Mouse (Mus musculus) lung, adult 2 months (tissue): ENCODE data around the gene Ablim1. TPM values are rescaled to one million over a fixed set of nuclear protein-coding genes. Genes with fewer than 3 reads are reported as not detected.

Source experiments
- DNase-seq: peaks from one replicate; pipeline ENCODE4 v3.0.0; 2022
- H3K4me1 ChIP-seq: fragments of 200-500 bp; 2 replicates; pipeline ENCODE4 v1.6.1; 2011; ENCODE audit warnings: low read length; ENCODE audit not compliant: control insufficient read depth, insufficient read depth
- H3K4me3 ChIP-seq: fragments of 200-500 bp; replicated peaks from 2 replicates; pipeline ENCODE3; 2011; ENCODE audit warnings: low read depth, mild to moderate bottlenecking, control low read depth, low read length; ENCODE audit errors: extremely low read depth
- CTCF ChIP-seq: fragments of 200-500 bp; IDR thresholded peaks from 2 replicates; pipeline ENCODE4 v1.5.1; 2011; ENCODE audit warnings: mild to moderate bottlenecking, low read length, control low read depth; ENCODE audit not compliant: insufficient read depth
- POLR2A ChIP-seq: fragments of 200-500 bp; IDR thresholded peaks from 2 replicates; pipeline ENCODE4 v1.6.1; 2011; ENCODE audit warnings: low read depth, mild to moderate bottlenecking, control low read depth, low read length, borderline replicate concordance; ENCODE audit errors: extremely low read depth
- WGBS: fragments of 180-500 bp; shearing (Covaris S2); methylation state at CpG from one replicate; pipeline ENCODE4 v1.1.7; 2018; 5-methylcytosine and 5-hydroxymethylcytosine counted together
- polyA plus RNA-seq: library from polyadenylated mRNA; depleted of rRNA; stranded (reverse); fragments of >200 nt; gene quantifications from 2 replicates; pipeline ENCODE4 v1.2.3, GENCODE M21; 2012

Ablim1 gene
- polyA plus RNA-seq, 1 experiment, result 71.3 TPM

GRCm38 (mm10) chr19:57224390-57224789 lies 90.3 kb downstream of the Ablim1 start:
- WGBS, result 80% methylated on average over 5 of the region's 5 CpGs
- Histone ChIP-seq H3K4me1 (peaks cover 12% of the 10 kb centered on the region), H3K4me3 (no peak overlapping the region)
- no peak for DNase-seq
- TF ChIP-seq CTCF (no peak), POLR2A (no peak)

- WGBS, result 51% methylated on average over 3 of the region's 3 CpGs
- no peak for TF ChIP-seq POLR2A
- TF ChIP-seq CTCF, result no peak
Observed at GRCm38 (mm10) chr19:57223686-57224085, 91.0 kb downstream of the Ablim1 start.

GRCm38 (mm10) chr19:57222657-57223056 lies 92.1 kb downstream of the Ablim1 start:
- no peak for DNase-seq
- Histone ChIP-seq H3K4me1 (peaks cover 12% of the 10 kb centered on the region), H3K4me3 (no peak overlapping the region)
- TF ChIP-seq POLR2A (no peak), CTCF (no peak)
- 95% methylated on average over 6 of the region's 6 CpGs for WGBS

More at GRCm38 (mm10) chr19:57223686-57224085, 91.0 kb downstream of the Ablim1 start:
- no peak for DNase-seq
- H3K4me3 ChIP-seq, result no peak overlapping the region
- peaks cover 12% of the 10 kb centered on the region for H3K4me1 ChIP-seq

GRCm38 (mm10) chr19:57221684-57222235 lies 93.0 kb downstream of the Ablim1 start:
- WGBS, result 43% methylated on average over 7 of the region's 7 CpGs
- H3K4me3 ChIP-seq, result no peak overlapping the region
- peaks cover 12% of the 10 kb centered on the region for H3K4me1 ChIP-seq
- DNase-seq, result no peak
- TF ChIP-seq POLR2A (no peak), CTCF (no peak)

GRCm38 (mm10) chr19:57219758-57220157 lies 95.0 kb downstream of the Ablim1 start:
- WGBS, result 77% methylated on average over 11 of the region's 11 CpGs
- Histone ChIP-seq H3K4me3 (no peak overlapping the region), H3K4me1 (peaks cover 12% of the 10 kb centered on the region)
- DNase-seq, result no peak
- TF ChIP-seq POLR2A, result no peak

- TF ChIP-seq CTCF (no peak), POLR2A (no peak)
- peaks cover 9% of the 10 kb centered on the region for H3K4me1 ChIP-seq
- 77% methylated on average over 4 of the region's 4 CpGs for WGBS
- no peak for DNase-seq
- no peak overlapping the region for H3K4me3 ChIP-seq
Observed at GRCm38 (mm10) chr19:57217161-57217560, 97.6 kb downstream of the Ablim1 start.

- WGBS, result 86% methylated on average over 8 of the region's 8 CpGs
Observed at GRCm38 (mm10) chr19:57215527-57215926, 99.2 kb downstream of the Ablim1 start.

GRCm38 (mm10) chr19:57212406-57212805 lies 102.3 kb downstream of the Ablim1 start:
- 48% methylated on average over 2 of the region's 2 CpGs for WGBS
- no peak for DNase-seq
- TF ChIP-seq POLR2A (no peak), CTCF (no peak)

More at GRCm38 (mm10) chr19:57215527-57215926, 99.2 kb downstream of the Ablim1 start:
- TF ChIP-seq CTCF (no peak), POLR2A (no peak)
- Histone ChIP-seq H3K4me1 (peaks cover 8% of the 10 kb centered on the region), H3K4me3 (no peak overlapping the region)
- no peak for DNase-seq

GRCm38 (mm10) chr19:57211444-57212111 lies 103.1 kb downstream of the Ablim1 start:
- DNase-seq, result no peak
- 40% methylated on average over 15 of the region's 15 CpGs for WGBS
- H3K4me1 ChIP-seq, result peaks cover 8% of the 10 kb centered on the region

More at GRCm38 (mm10) chr19:57212406-57212805, 102.3 kb downstream of the Ablim1 start:
- peaks cover 8% of the 10 kb centered on the region for H3K4me1 ChIP-seq
- no peak overlapping the region for H3K4me3 ChIP-seq

GRCm38 (mm10) chr19:57210924-57211323 lies 103.8 kb downstream of the Ablim1 start:
- no peak for TF ChIP-seq CTCF
- no peak for TF ChIP-seq POLR2A
- WGBS, result 95% methylated on average over 2 of the region's 2 CpGs
- H3K4me3 ChIP-seq, result no peak overlapping the region
- DNase-seq, result no peak
- peaks cover 8% of the 10 kb centered on the region for H3K4me1 ChIP-seq

More at GRCm38 (mm10) chr19:57211444-57212111, 103.1 kb downstream of the Ablim1 start:
- TF ChIP-seq POLR2A (peak; percentile 14; the same call in 1 of the 2 replicates), CTCF (0 out of 2 replicates have a peak, but pooled peaks have one; percentile 21)
- H3K4me3 ChIP-seq, result no peak overlapping the region
